23 mouse cellular contexts compared by ENCODE assay signal in the genomic region with DNA sequence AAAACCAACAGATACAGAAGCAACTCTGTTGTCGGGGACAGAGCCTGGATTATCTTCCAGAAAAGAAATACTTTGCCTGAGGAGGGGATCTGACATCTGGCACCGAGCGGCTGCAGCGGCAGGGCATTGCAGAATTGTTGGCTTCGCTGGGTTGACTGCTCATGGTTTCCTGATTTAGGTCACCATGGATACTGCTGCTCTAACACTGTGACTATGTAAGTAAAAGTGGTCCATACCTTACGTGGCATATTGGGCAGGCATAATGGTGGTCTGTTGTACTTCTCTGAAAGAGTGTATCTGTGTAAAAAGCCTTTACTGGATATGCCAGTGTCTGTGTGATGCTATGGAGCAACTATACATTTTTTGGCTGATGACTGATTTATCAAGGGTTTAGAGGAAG.
DNase-seq lines count a peak whose midpoint lies in the region; ATAC-seq and TF ChIP-seq lines count a peak whose summit lies in the region.
"Had no signal": no experiment of that assay in that cellular context is flagged by ENCODE, and none has a peak within 500 bp of the region (broad histone marks: within the 10 kb centered on the region; RNA-seq: fewer than 3 reads in every experiment).

No protein-coding gene starts in this region.

- H3K4me3 ChIP-seq in forebrain, postnatal 0 days (ENCODE audit: low read depth, low read length), result no peak overlapping the region
- H3K4me3 ChIP-seq in forebrain, embryonic 13.5 days, result no peak overlapping the region
- no peak overlapping the region for H3K4me3 ChIP-seq in hindbrain, embryonic 16.5 days (ENCODE audit: low read length)
- H3K4me3 ChIP-seq in hindbrain, embryonic 11.5 days (ENCODE audit: low read depth, low read length), result no peak overlapping the region
- H3K4me3 ChIP-seq in lung, embryonic 14.5 days (ENCODE audit: low read depth, low read length), result no peak overlapping the region
- H3K4me3 ChIP-seq: embryonic facial prominence, embryonic 13.5 days; forebrain, embryonic 10.5 days; gastrocnemius, adult 2 months had no signal

- H3K9ac ChIP-seq in forebrain, postnatal 0 days, result no peak overlapping the region
- no peak overlapping the region for H3K9ac ChIP-seq in forebrain, embryonic 13.5 days
- no peak overlapping the region for H3K9ac ChIP-seq in hindbrain, embryonic 16.5 days (ENCODE audit: low read depth, low read length)
- no peak overlapping the region for H3K9ac ChIP-seq in hindbrain, embryonic 11.5 days (ENCODE audit: low read depth, low read length)
- no peak overlapping the region for H3K9ac ChIP-seq in lung, embryonic 14.5 days
- H3K9ac ChIP-seq: embryonic facial prominence, embryonic 13.5 days had no signal

- H3K9me3 ChIP-seq in forebrain, postnatal 0 days (ENCODE audit: low read length), result no peaks in the 10 kb centered on the region
- no peaks in the 10 kb centered on the region for H3K9me3 ChIP-seq in forebrain, embryonic 13.5 days (replicated peaks)
- no peaks in the 10 kb centered on the region for H3K9me3 ChIP-seq in hindbrain, embryonic 16.5 days (ENCODE audit: control insufficient read depth, low read length)
- no peaks in the 10 kb centered on the region for H3K9me3 ChIP-seq in hindbrain, embryonic 11.5 days (ENCODE audit: control insufficient read depth, low read length)
- H3K9me3 ChIP-seq in lung, embryonic 14.5 days (ENCODE audit: low read depth, low read length), result no peaks in the 10 kb centered on the region
- H3K9me3 ChIP-seq: embryonic facial prominence, embryonic 13.5 days; forebrain, embryonic 10.5 days had no signal

- peak; percentile 23; the same call in 1 of the 2 replicates for ATAC-seq in forebrain, postnatal 0 days
- ATAC-seq in forebrain, embryonic 13.5 days, result no peak
- ATAC-seq in hindbrain, embryonic 16.5 days, result peak; percentile 40; the same call in 1 of the 2 replicates
- no peak for ATAC-seq in hindbrain, embryonic 11.5 days (ENCODE audit: low FRiP score)
- ATAC-seq in lung, embryonic 14.5 days (ENCODE audit: insufficient read depth), result peak; percentile 42; the same call in 1 of the 2 replicates
- ATAC-seq: CD4-positive, CD25-positive, alpha-beta regulatory T cell, adult 4 months; forebrain, embryonic 14.5 days; intestine, postnatal 0 days had no signal

- H3K4me1 ChIP-seq in forebrain, postnatal 0 days (ENCODE audit: insufficient read depth), result no peaks in the 10 kb centered on the region
- H3K4me1 ChIP-seq in forebrain, embryonic 13.5 days, result no peaks in the 10 kb centered on the region; the same call in 1 of the 2 replicates
- no peaks in the 10 kb centered on the region for H3K4me1 ChIP-seq in hindbrain, embryonic 16.5 days (ENCODE audit: control insufficient read depth, insufficient read depth, low read depth, low read length)
- no peaks in the 10 kb centered on the region for H3K4me1 ChIP-seq in hindbrain, embryonic 11.5 days (replicated peaks; ENCODE audit: control insufficient read depth, insufficient read depth, low read length)
- 0 out of 2 replicates have a peak, but pooled peaks cover 5% of the 10 kb centered on the region for H3K4me1 ChIP-seq in lung, embryonic 14.5 days (ENCODE audit: insufficient read depth)

- 67% methylated on average over 6 of the region's 6 CpGs for WGBS in forebrain, postnatal 0 days
- 71% methylated on average over 6 of the region's 6 CpGs for WGBS in forebrain, embryonic 13.5 days
- 57% methylated on average over 6 of the region's 6 CpGs for WGBS in hindbrain, embryonic 16.5 days
- WGBS in hindbrain, embryonic 11.5 days, result 80% methylated on average over 6 of the region's 6 CpGs
- whole genome bisulfite sequencing in lung, embryonic 14.5 days, result 62% methylated on average over 6 of the region's 6 CpGs

- no peaks in the 10 kb centered on the region for H3K27me3 ChIP-seq in forebrain, postnatal 0 days (ENCODE audit: insufficient read depth, low read length)
- H3K27me3 ChIP-seq in forebrain, embryonic 13.5 days, result no peaks in the 10 kb centered on the region
- no peaks in the 10 kb centered on the region for H3K27me3 ChIP-seq in hindbrain, embryonic 16.5 days (replicated peaks; ENCODE audit: control insufficient read depth, insufficient read depth, low read length)
- H3K27me3 ChIP-seq in hindbrain, embryonic 11.5 days (ENCODE audit: control insufficient read depth, insufficient read depth, low read length), result no peaks in the 10 kb centered on the region
- H3K27me3 ChIP-seq in lung, embryonic 14.5 days (ENCODE audit: insufficient read depth, low read length), result no peaks in the 10 kb centered on the region
- H3K27me3 ChIP-seq: embryonic facial prominence, embryonic 13.5 days had no signal

- no peaks in the 10 kb centered on the region for H3K36me3 ChIP-seq in forebrain, postnatal 0 days (ENCODE audit: insufficient read depth)
- H3K36me3 ChIP-seq in forebrain, embryonic 13.5 days (ENCODE audit: poor library complexity, severe bottlenecking), result no peaks in the 10 kb centered on the region
- H3K36me3 ChIP-seq in hindbrain, embryonic 16.5 days (ENCODE audit: control insufficient read depth, insufficient read depth, low read length), result no peaks in the 10 kb centered on the region
- no peaks in the 10 kb centered on the region for H3K36me3 ChIP-seq in hindbrain, embryonic 11.5 days (ENCODE audit: control insufficient read depth, insufficient read depth, low read length)
- no peaks in the 10 kb centered on the region for H3K36me3 ChIP-seq in lung, embryonic 14.5 days (ENCODE audit: insufficient read depth)
- H3K36me3 ChIP-seq: embryonic facial prominence, embryonic 13.5 days; forebrain, embryonic 10.5 days had no signal

- H3K4me2 ChIP-seq in forebrain, postnatal 0 days (ENCODE audit: low read depth), result no peak overlapping the region
- no peak overlapping the region for H3K4me2 ChIP-seq in forebrain, embryonic 13.5 days
- no peak overlapping the region for H3K4me2 ChIP-seq in hindbrain, embryonic 16.5 days (ENCODE audit: low read length)
- no peak overlapping the region for H3K4me2 ChIP-seq in hindbrain, embryonic 11.5 days (replicated peaks; ENCODE audit: low read depth, low read length)
- H3K4me2 ChIP-seq in lung, embryonic 14.5 days, result no peak overlapping the region
- H3K4me2 ChIP-seq: embryonic facial prominence, embryonic 13.5 days; heart, embryonic 11.5 days had no signal

- TF ChIP-seq CTCF in forebrain, postnatal 0 days (IDR thresholded peaks at IDR 0.05; ENCODE audit: low read depth), result no peak
- TF ChIP-seq CTCF in lung, embryonic 14.5 days (IDR thresholded peaks at IDR 0.05; ENCODE audit: low read depth), result no peak

- H3K27ac ChIP-seq in forebrain, postnatal 0 days (ENCODE audit: low read depth, low read length), result no peak overlapping the region
- H3K27ac ChIP-seq in forebrain, embryonic 13.5 days, result no peak overlapping the region
- H3K27ac ChIP-seq in hindbrain, embryonic 16.5 days (ENCODE audit: low read depth, low read length), result no peak overlapping the region
- no peak overlapping the region for H3K27ac ChIP-seq in hindbrain, embryonic 11.5 days (ENCODE audit: low read depth, low read length)
- H3K27ac ChIP-seq in lung, embryonic 14.5 days (ENCODE audit: low read depth), result no peak overlapping the region
- H3K27ac ChIP-seq: embryonic facial prominence, embryonic 13.5 days; forebrain, embryonic 10.5 days; gastrocnemius, adult 2 months had no signal

- DNase-seq in forebrain, postnatal 0 days, result no peak
- DNase-seq in hindbrain, embryonic 11.5 days (ENCODE audit: low spot score), result no peak
- DNase-seq in lung, embryonic 14.5 days, result peak; percentile 11
- DNase-seq in lung, postnatal 10 days, result no peak
- peak; percentile 16 for DNase-seq in retina, postnatal 1 day
- no peak for DNase-seq in retina, embryonic 14.5 days (ENCODE audit: low spot score)
- DNase-seq: adrenal gland, adult 2 months; adrenal gland, postnatal 14 days; cerebellum, adult 11 months; cerebellum, adult 2 months; cerebellum, adult 9-11 months; cerebellum, postnatal 25 days; gastrocnemius, adult 2 months; gastrocnemius, postnatal 14 days; heart, adult 11 months had no signal

Comparison
In these comparisons a context has a peak if more than half of its experiments do, and no peak if none do; other contexts are left out.
1. ATAC-seq: peak in forebrain, postnatal 0 days (single experiment), hindbrain, embryonic 16.5 days (single experiment) and lung, embryonic 14.5 days (single experiment); none in forebrain, embryonic 13.5 days (single experiment) and hindbrain, embryonic 11.5 days (single experiment).
2. DNase-seq: peak in lung, embryonic 14.5 days (single experiment) and retina, postnatal 1 day (single experiment); none in forebrain, postnatal 0 days (single experiment), hindbrain, embryonic 11.5 days (single experiment), lung, postnatal 10 days (single experiment) and retina, embryonic 14.5 days (single experiment).